Mouse (Mus musculus) E14TG2a.4 (cell line): ENCODE data around the gene Lexm.

Experiments
- CTCF ChIP-seq: conservative IDR thresholded peaks from 2 replicates; pipeline ENCODE4 v1.5.1; 2014; ENCODE audit warnings: low read length
- NANOG ChIP-seq: IDR thresholded peaks from 2 replicates; pipeline ENCODE4 v1.6.1; 2014; ENCODE audit warnings: borderline replicate concordance, low read length, mixed read lengths
- POU5F1 ChIP-seq: IDR thresholded peaks from 2 replicates; pipeline ENCODE4 v1.6.1; 2014; ENCODE audit warnings: low read length, borderline replicate concordance

DNA sequence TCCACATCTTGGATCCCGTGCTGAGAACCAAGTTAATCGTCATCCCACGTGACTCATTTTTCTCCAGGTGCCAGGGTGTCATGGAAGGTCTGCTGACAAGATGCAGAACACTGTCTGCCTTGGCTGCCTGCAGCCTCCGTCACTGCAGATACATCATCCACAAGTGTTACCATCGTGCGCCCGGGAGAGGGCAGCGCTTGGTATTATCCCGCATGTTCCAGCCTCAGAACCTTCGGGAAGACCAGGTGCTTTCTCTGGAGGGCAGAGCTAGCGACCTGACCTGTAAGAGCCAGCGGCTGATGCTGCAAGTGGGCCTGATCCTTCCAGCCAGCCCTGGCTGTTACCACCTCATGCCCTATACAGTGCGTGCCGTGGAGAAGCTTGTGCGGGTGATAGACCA is 36.0 kb upstream of the Lexm start:
- no peak for TF ChIP-seq CTCF
- no peak for TF ChIP-seq NANOG
- TF ChIP-seq POU5F1, result no peak
